Mouse (Mus musculus) thymus, adult 2 months (tissue): ENCODE results near the gene Bmp5.

Experiments used
- CTCF ChIP-seq: fragments of 200-500 bp; IDR thresholded peaks from 2 replicates; pipeline ENCODE4 v1.5.1; 2012; ENCODE audit warnings: mild to moderate bottlenecking, control low read depth, low read length, moderate library complexity, borderline replicate concordance; ENCODE audit not compliant: control insufficient read depth, poor library complexity, insufficient read depth; ENCODE audit errors: extremely low read depth
- POLR2A ChIP-seq: fragments of 200-500 bp; IDR thresholded peaks from 2 replicates; pipeline ENCODE4 v1.6.1; 2012; ENCODE audit warnings: mild to moderate bottlenecking, low read length, control low read depth, moderate library complexity; ENCODE audit not compliant: control insufficient read depth, poor library complexity, insufficient read depth; ENCODE audit errors: extremely low read depth

DNA sequence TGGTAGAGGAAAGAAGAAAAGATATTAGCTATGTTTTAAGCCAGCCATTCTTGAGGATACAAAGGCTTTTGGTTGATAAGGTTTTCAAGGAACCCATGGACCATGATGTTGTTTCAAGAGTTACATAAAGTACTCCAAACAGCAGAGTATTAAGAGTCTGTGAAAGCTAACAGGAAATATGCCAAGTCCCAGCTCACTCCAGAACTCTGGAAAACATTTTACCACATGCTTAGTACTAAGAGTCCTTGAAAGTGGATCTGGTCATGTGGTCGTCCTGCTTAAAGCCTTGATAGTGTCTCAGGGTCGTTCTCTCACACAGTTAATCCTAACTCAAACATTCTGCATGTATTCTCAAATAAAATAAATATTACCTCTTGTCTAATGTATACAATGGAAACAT is 101.2 kb downstream of the Bmp5 start:
- TF ChIP-seq POLR2A (no peak), CTCF (no peak)
